Mouse (Mus musculus): ENCODE measurements around the gene Tubg1. TPM values are rescaled to one million over a fixed set of nuclear protein-coding genes. Genes with fewer than 3 reads are reported as not detected.

Gene Tubg1
- polyA plus RNA-seq, 2 experiments: 32.4 to 52.7 TPM

GRCm38 (mm10) chr11:101084246-101084645, 35.5 kb upstream of the Tubg1 start:
- Histone ChIP-seq H3K9me3 (ENCODE audit: control insufficient read depth, low read length) (no peaks in the 10 kb centered on the region), H3K4me2 (replicated peaks; ENCODE audit: low read depth, low read length, severe bottlenecking) (no peak overlapping the region), H3K4me1 (ENCODE audit: control insufficient read depth, insufficient read depth, low read length) (peaks cover 25% of the 10 kb centered on the region), H3K27ac (replicated peaks; ENCODE audit: low read depth, low read length) (no peak overlapping the region), H3K4me3 (replicated peaks; ENCODE audit: low read length) (no peak overlapping the region), H3K27me3 (ENCODE audit: control insufficient read depth, insufficient read depth, low read length) (peaks cover 21% of the 10 kb centered on the region), H3K9ac (ENCODE audit: low read depth, low read length, severe bottlenecking) (no peak overlapping the region), H3K36me3 (ENCODE audit: control insufficient read depth, insufficient read depth, low read length) (peaks cover 17% of the 10 kb centered on the region)
- DNase-seq (ENCODE audit: low spot score) (no peak), ATAC-seq (ENCODE audit: low FRiP score, low read depth) (no peak)
- 78% methylated on average over 14 of the region's 14 CpGs for WGBS
- no peak for TF ChIP-seq POLR2A (IDR thresholded peaks at IDR 0.05; ENCODE audit: borderline replicate concordance, extremely low read depth, insufficient read depth, insufficient read length)

GRCm38 (mm10) chr11:101084811-101085210, 34.9 kb upstream of the Tubg1 start:
- peaks cover 25% of the 10 kb centered on the region for H3K4me1 ChIP-seq (ENCODE audit: control insufficient read depth, insufficient read depth, low read length)
- H3K27me3 ChIP-seq (ENCODE audit: control insufficient read depth, insufficient read depth, low read length): peaks cover 15% of the 10 kb centered on the region
- no peak overlapping the region for H3K9ac ChIP-seq (ENCODE audit: low read depth, low read length, severe bottlenecking)
- DNase-seq (ENCODE audit: low spot score): no peak
- H3K4me3 ChIP-seq (replicated peaks; ENCODE audit: low read length): no peak overlapping the region
- peaks cover 22% of the 10 kb centered on the region for H3K36me3 ChIP-seq (ENCODE audit: control insufficient read depth, insufficient read depth, low read length)
- no peak for ATAC-seq (ENCODE audit: low FRiP score, low read depth)
- no peak overlapping the region for H3K4me2 ChIP-seq (replicated peaks; ENCODE audit: low read depth, low read length, severe bottlenecking)
- TF ChIP-seq POLR2A (IDR thresholded peaks at IDR 0.05; ENCODE audit: borderline replicate concordance, extremely low read depth, insufficient read depth, insufficient read length): no peak
- no peak overlapping the region for H3K27ac ChIP-seq (replicated peaks; ENCODE audit: low read depth, low read length)
- WGBS: 95% methylated on average over 12 of the region's 12 CpGs
- no peaks in the 10 kb centered on the region for H3K9me3 ChIP-seq (ENCODE audit: control insufficient read depth, low read length)

- WGBS: 91% methylated on average over 18 of the region's 18 CpGs
- H3K9me3 ChIP-seq (ENCODE audit: control insufficient read depth, low read length): no peaks in the 10 kb centered on the region
- ATAC-seq (ENCODE audit: low FRiP score, low read depth) (no peak), DNase-seq (ENCODE audit: low spot score) (no peak)
- H3K27ac ChIP-seq (replicated peaks; ENCODE audit: low read depth, low read length): no peak overlapping the region
- no peak for TF ChIP-seq POLR2A (IDR thresholded peaks at IDR 0.05; ENCODE audit: borderline replicate concordance, extremely low read depth, insufficient read depth, insufficient read length)
- H3K4me1 ChIP-seq (ENCODE audit: control insufficient read depth, insufficient read depth, low read length): peaks cover 25% of the 10 kb centered on the region
- H3K36me3 ChIP-seq (ENCODE audit: control insufficient read depth, insufficient read depth, low read length): peaks cover 32% of the 10 kb centered on the region
- no peak overlapping the region for H3K4me2 ChIP-seq (replicated peaks; ENCODE audit: low read depth, low read length, severe bottlenecking)
- H3K27me3 ChIP-seq (ENCODE audit: control insufficient read depth, insufficient read depth, low read length): peaks cover 7% of the 10 kb centered on the region
- H3K9ac ChIP-seq (ENCODE audit: low read depth, low read length, severe bottlenecking): no peak overlapping the region
- H3K4me3 ChIP-seq (replicated peaks; ENCODE audit: low read length): no peak overlapping the region
Observed at GRCm38 (mm10) chr11:101085617-101086322, 34.0 kb upstream of the Tubg1 start.

GRCm38 (mm10) chr11:101086323-101086674, 33.4 kb upstream of the Tubg1 start:
- peaks cover 1% of the 10 kb centered on the region; the same call in 1 of the 2 replicates for H3K27me3 ChIP-seq (ENCODE audit: control insufficient read depth, insufficient read depth, low read length)
- no peak for ATAC-seq (ENCODE audit: low FRiP score, low read depth)
- peak overlapping the region; percentile 63; the same call in 1 of the 2 replicates for H3K27ac ChIP-seq (replicated peaks; ENCODE audit: low read depth, low read length)
- 85% methylated on average over 6 of the region's 6 CpGs for WGBS
- H3K9me3 ChIP-seq (ENCODE audit: control insufficient read depth, low read length): no peaks in the 10 kb centered on the region
- no peak for TF ChIP-seq POLR2A (IDR thresholded peaks at IDR 0.05; ENCODE audit: borderline replicate concordance, extremely low read depth, insufficient read depth, insufficient read length)
- peak overlapping the region; percentile 77 for H3K4me3 ChIP-seq (replicated peaks; ENCODE audit: low read length)
- H3K9ac ChIP-seq (ENCODE audit: low read depth, low read length, severe bottlenecking): no peak overlapping the region
- peaks cover 37% of the 10 kb centered on the region for H3K36me3 ChIP-seq (ENCODE audit: control insufficient read depth, insufficient read depth, low read length)
- peaks cover 25% of the 10 kb centered on the region for H3K4me1 ChIP-seq (ENCODE audit: control insufficient read depth, insufficient read depth, low read length)
- no peak for DNase-seq (ENCODE audit: low spot score)
- peak overlapping the region; percentile 85 for H3K4me2 ChIP-seq (replicated peaks; ENCODE audit: low read depth, low read length, severe bottlenecking)

GRCm38 (mm10) chr11:101086756-101087681, 32.7 kb upstream of the Tubg1 start, which contains the start of gene Mlx:
Gene Mlx (plus strand): TSS chr11:101087277.
- Histone ChIP-seq H3K4me2 (replicated peaks; ENCODE audit: low read depth, low read length, severe bottlenecking) (peak within 1 kb of the TSS; percentile 85), H3K9me3 (ENCODE audit: control insufficient read depth, low read length) (no peaks in the 10 kb centered on the region), H3K27me3 (ENCODE audit: control insufficient read depth, insufficient read depth, low read length) (no peaks in the 10 kb centered on the region), H3K27ac (replicated peaks; ENCODE audit: low read depth, low read length) (peak within 1 kb of the TSS; percentile 63; the same call in 1 of the 2 replicates), H3K36me3 (ENCODE audit: control insufficient read depth, insufficient read depth, low read length) (peaks cover 44% of the 10 kb centered on the region), H3K4me1 (ENCODE audit: control insufficient read depth, insufficient read depth, low read length) (peaks cover 25% of the 10 kb centered on the region), H3K4me3 (replicated peaks; ENCODE audit: low read length) (peak within 1 kb of the TSS; percentile 77), H3K9ac (ENCODE audit: low read depth, low read length, severe bottlenecking) (peak within 1 kb of the TSS; percentile 78)
- ATAC-seq (ENCODE audit: low FRiP score, low read depth) (peak; percentile 89), DNase-seq (ENCODE audit: low spot score) (peak; percentile 96)
- TF ChIP-seq POLR2A (IDR thresholded peaks at IDR 0.05; ENCODE audit: borderline replicate concordance, extremely low read depth, insufficient read depth, insufficient read length): no peak
- under 1% methylated on average over 51 of the region's 52 CpGs for WGBS
